Mouse (Mus musculus) ES-E14 (cell line): ENCODE data around the gene Kcnmb3. TPM values are rescaled to one million over a fixed set of nuclear protein-coding genes. Genes with fewer than 3 reads are reported as not detected.

Experiments used
- DNase-seq: peaks from one replicate; pipeline ENCODE4 v3.0.0-alpha.2; 2013; ENCODE audit warnings: low read depth, low spot score
- H3K27ac ChIP-seq: 2 replicates; pipeline ENCODE4 v1.5.1; 2012; ENCODE audit warnings: low read depth, mild to moderate bottlenecking, low read length, moderate library complexity, mixed read lengths; ENCODE audit not compliant: poor library complexity, insufficient read depth, severe bottlenecking
- H3K36me3 ChIP-seq: 2 replicates; pipeline ENCODE4 v1.6.1; 2012; ENCODE audit warnings: mild to moderate bottlenecking, low read length, moderate library complexity, mixed read lengths; ENCODE audit not compliant: control insufficient read depth, poor library complexity, insufficient read depth, severe bottlenecking
- H3K4me1 ChIP-seq, 2 experiments: fragments of 150-350 bp in 1 of 2; sonication (generic) in 1 of 2; 2 replicates each; pipeline ENCODE4 v1.6.1; 2012; ENCODE audit warnings: low read length in 2 of 2, mild to moderate bottlenecking in 1 of 2, mixed read lengths in 1 of 2; ENCODE audit not compliant: control insufficient read depth in 2 of 2, insufficient read depth in 2 of 2, poor library complexity in 1 of 2
- H3K4me3 ChIP-seq, 2 experiments: fragments of 150-350 bp in 1 of 2; sonication (generic) in 1 of 2; 2 replicates each; pipeline ENCODE4 v1.5.1; 2012; ENCODE audit warnings: low read length in 2 of 2, low read depth in 1 of 2, mild to moderate bottlenecking in 1 of 2, mixed read lengths in 1 of 2; ENCODE audit not compliant: insufficient read depth in 1 of 2, poor library complexity in 1 of 2, severe bottlenecking in 1 of 2
- H3K9ac ChIP-seq: 2 replicates; pipeline ENCODE4 v1.6.1; 2012; ENCODE audit warnings: low read depth, mild to moderate bottlenecking, low read length, mixed read lengths; ENCODE audit not compliant: poor library complexity, insufficient read depth, severe bottlenecking
- H3K9me3 ChIP-seq: fragments of 150-350 bp; sonication (generic); 2 replicates; pipeline ENCODE4 v1.6.1; 2012; ENCODE audit warnings: low read depth, mild to moderate bottlenecking, low read length; ENCODE audit not compliant: control insufficient read depth, insufficient read depth
- CHD2 ChIP-seq: IDR thresholded peaks from 2 replicates; pipeline ENCODE4 v1.6.1; 2014; ENCODE audit warnings: mild to moderate bottlenecking, low read depth, low read length, inconsistent platforms
- HCFC1 ChIP-seq: IDR thresholded peaks from 2 replicates; pipeline ENCODE4 v1.6.1; 2012; ENCODE audit warnings: low read length, inconsistent platforms, borderline replicate concordance; ENCODE audit not compliant: insufficient read depth
- MAFK ChIP-seq: IDR thresholded peaks from 2 replicates; pipeline ENCODE4 v1.6.1; 2014; ENCODE audit warnings: mild to moderate bottlenecking, low read depth, low read length, inconsistent platforms; ENCODE audit not compliant: insufficient read depth
- ZC3H11A ChIP-seq: IDR thresholded peaks from 2 replicates; pipeline ENCODE4 v1.6.1; 2012; ENCODE audit warnings: low read depth, mild to moderate bottlenecking, inconsistent platforms, low read length, borderline replicate concordance
- ZNF384 ChIP-seq: IDR thresholded peaks from 2 replicates; pipeline ENCODE4 v1.6.1; 2012; ENCODE audit warnings: low read depth, low read length, inconsistent platforms
- in situ Hi-C, 2 experiments: fragments of 600-800 bp; cut with MboI; formaldehyde crosslinking; loops; one replicate each; pipeline ENCODE4 v1.15.1; 2025; ENCODE audit warnings: low sequenced_read_pairs in 2 of 2, inconsistent platforms in 1 of 2; ENCODE audit not compliant: unreplicated experiment in 2 of 2
- total RNA-seq: library from RNA; depleted of rRNA; stranded (reverse); fragments of 300-350 nt; gene quantifications from 2 replicates; pipeline ENCODE4 v1.2.3, GENCODE M21; 2012

Kcnmb3 gene
- total RNA-seq, 1 experiment: 0.13 TPM

GRCm38 (mm10) chr3:32479961-32480360, 12.1 kb downstream of the Kcnmb3 start:
- no peak for TF ChIP-seq CHD2
- no peak for TF ChIP-seq ZC3H11A
- TF ChIP-seq ZNF384: no peak
- H3K9me3 ChIP-seq: no peaks in the 10 kb centered on the region
- H3K36me3 ChIP-seq: no peaks in the 10 kb centered on the region
- no peak overlapping the region for H3K27ac ChIP-seq
- no peak overlapping the region; a peak in 1 of 4 replicates for H3K4me3 ChIP-seq
- DNase-seq: no peak
- H3K9ac ChIP-seq: no peak overlapping the region
- H3K4me1 ChIP-seq: no peaks in the 10 kb centered on the region
- in situ Hi-C loops: loop anchor here in 1 of 2 experiments (25.0 kb wide), 1 partner anchor 693 kb away; no protein-coding TSS in a partner anchor

- Histone ChIP-seq H3K27ac (no peak overlapping the region), H3K4me1 (no peaks in the 10 kb centered on the region), H3K9me3 (no peaks in the 10 kb centered on the region), H3K4me3 (no peak overlapping the region), H3K9ac (no peak overlapping the region), H3K36me3 (no peaks in the 10 kb centered on the region)
- TF ChIP-seq ZC3H11A (no peak), HCFC1 (no peak), CHD2 (no peak), MAFK (no peak)
- DNase-seq: no peak
- in situ Hi-C loops: no loop called here
Observed at GRCm38 (mm10) chr3:32473184-32473583, 18.8 kb downstream of the Kcnmb3 start.

- Histone ChIP-seq H3K4me1 (no peaks in the 10 kb centered on the region), H3K36me3 (no peaks in the 10 kb centered on the region), H3K9me3 (no peaks in the 10 kb centered on the region), H3K4me3 (no peak overlapping the region), H3K9ac (no peak overlapping the region), H3K27ac (no peak overlapping the region)
- TF ChIP-seq MAFK (no peak), ZC3H11A (no peak), HCFC1 (no peak), ZNF384 (no peak), CHD2 (no peak)
- in situ Hi-C loops: no loop called here
- no peak for DNase-seq
Observed at GRCm38 (mm10) chr3:32472191-32472900, 19.7 kb downstream of the Kcnmb3 start.

- Histone ChIP-seq H3K9me3 (no peaks in the 10 kb centered on the region), H3K4me1 (no peaks in the 10 kb centered on the region), H3K27ac (no peak overlapping the region), H3K36me3 (no peaks in the 10 kb centered on the region), H3K9ac (no peak overlapping the region), H3K4me3 (no peak overlapping the region)
- in situ Hi-C loops: no loop called here
- DNase-seq: no peak
- TF ChIP-seq MAFK: no peak
Observed at GRCm38 (mm10) chr3:32471098-32471497, 20.9 kb downstream of the Kcnmb3 start.

- H3K36me3 ChIP-seq: no peaks in the 10 kb centered on the region
Observed at GRCm38 (mm10) chr3:32470449-32470848, 21.6 kb downstream of the Kcnmb3 start.

More at GRCm38 (mm10) chr3:32470449-32470848, 21.6 kb downstream of the Kcnmb3 start:
- Histone ChIP-seq H3K9ac (no peak overlapping the region), H3K4me1 (no peaks in the 10 kb centered on the region), H3K27ac (no peak overlapping the region), H3K4me3 (no peak overlapping the region), H3K9me3 (no peaks in the 10 kb centered on the region)
- in situ Hi-C loops: no loop called here
- DNase-seq: no peak
- TF ChIP-seq ZNF384: no peak
- no peak for TF ChIP-seq CHD2
- no peak for TF ChIP-seq MAFK
- no peak for TF ChIP-seq HCFC1
- no peak for TF ChIP-seq ZC3H11A
